In the genomic region with DNA sequence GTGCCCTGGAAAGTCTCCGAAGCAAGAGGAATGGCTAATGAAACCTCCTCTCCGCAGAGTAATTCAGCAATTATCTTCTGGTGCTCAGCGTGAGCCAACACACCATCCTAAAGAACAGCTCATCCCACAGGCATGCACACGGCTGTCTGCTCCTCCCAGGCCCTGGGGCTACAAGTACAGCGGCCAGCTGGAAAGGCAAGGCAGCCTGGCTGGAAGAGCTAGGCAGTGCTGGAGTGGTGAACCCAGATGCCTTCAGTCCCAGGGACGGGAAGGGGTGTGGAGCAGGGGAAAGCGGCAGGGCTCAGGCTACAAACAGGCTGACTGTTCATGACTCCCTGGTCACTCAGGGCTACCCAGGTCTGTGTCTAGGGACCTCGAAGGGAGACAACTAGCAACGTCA, we compare ENCODE assay signal across 9 mouse cellular contexts. TPM values are rescaled to one million over a fixed set of nuclear protein-coding genes. Genes with fewer than 3 reads are reported as not detected.
DNase-seq lines count a peak whose midpoint lies in the region; ATAC-seq lines count a peak whose summit lies in the region.
"Had no signal": no experiment of that assay in that cellular context is flagged by ENCODE, and none has a peak within 500 bp of the region (broad histone marks: within the 10 kb centered on the region; RNA-seq: fewer than 3 reads in every experiment).

No protein-coding gene starts in this region.

- no peak overlapping the region for H3K4me3 ChIP-seq in forebrain, embryonic 11.5 days (ENCODE audit: low read depth, low read length)
- no peak overlapping the region for H3K4me3 ChIP-seq in forebrain, embryonic 15.5 days
- no peak overlapping the region for H3K4me3 ChIP-seq in heart, embryonic 11.5 days (ENCODE audit: low read depth, low read length)
- no peak overlapping the region for H3K4me3 ChIP-seq in limb, embryonic 15.5 days
- H3K4me3 ChIP-seq in stomach, embryonic 16.5 days (replicated peaks; ENCODE audit: low read length), result no peak overlapping the region

- H3K27me3 ChIP-seq in forebrain, embryonic 11.5 days (ENCODE audit: control insufficient read depth, insufficient read depth, low read length), result no peaks in the 10 kb centered on the region
- H3K27me3 ChIP-seq in forebrain, embryonic 15.5 days, result no peaks in the 10 kb centered on the region
- H3K27me3 ChIP-seq in heart, embryonic 11.5 days (ENCODE audit: control insufficient read depth, insufficient read depth, low read length), result no peaks in the 10 kb centered on the region
- no peaks in the 10 kb centered on the region for H3K27me3 ChIP-seq in limb, embryonic 15.5 days
- H3K27me3 ChIP-seq in stomach, embryonic 16.5 days (ENCODE audit: control insufficient read depth, insufficient read depth, low read length), result no peaks in the 10 kb centered on the region

- peak overlapping the region; percentile 39; the same call in 1 of the 2 replicates for H3K27ac ChIP-seq in forebrain, embryonic 11.5 days (ENCODE audit: low read depth, low read length)
- no peak overlapping the region for H3K27ac ChIP-seq in forebrain, embryonic 15.5 days (replicated peaks)
- H3K27ac ChIP-seq in heart, embryonic 11.5 days (ENCODE audit: low read depth, low read length), result peak overlapping the region; percentile 66
- peak overlapping the region; percentile 78 for H3K27ac ChIP-seq in limb, embryonic 15.5 days
- peak overlapping the region; percentile 79 for H3K27ac ChIP-seq in stomach, embryonic 16.5 days (ENCODE audit: low read length)

- H3K4me1 ChIP-seq in forebrain, embryonic 11.5 days (replicated peaks; ENCODE audit: control insufficient read depth, insufficient read depth, low read length), result 0 out of 2 replicates have a peak, but pooled peaks cover 7% of the 10 kb centered on the region
- H3K4me1 ChIP-seq in forebrain, embryonic 15.5 days, result 0 out of 2 replicates have a peak, but pooled peaks cover 5% of the 10 kb centered on the region
- peaks cover 9% of the 10 kb centered on the region for H3K4me1 ChIP-seq in heart, embryonic 11.5 days (ENCODE audit: control insufficient read depth, insufficient read depth, low read length)
- peaks cover 17% of the 10 kb centered on the region for H3K4me1 ChIP-seq in limb, embryonic 15.5 days
- H3K4me1 ChIP-seq in stomach, embryonic 16.5 days (ENCODE audit: control insufficient read depth, insufficient read depth, low read length), result peaks cover 20% of the 10 kb centered on the region

- WGBS in forebrain, embryonic 11.5 days, result 66% methylated on average over 9 of the region's 9 CpGs
- 49% methylated on average over 9 of the region's 9 CpGs for WGBS in forebrain, embryonic 15.5 days
- 48% methylated on average over 9 of the region's 9 CpGs for WGBS in heart, embryonic 11.5 days (ENCODE audit: insufficient replicate concordance)
- 35% methylated on average over 9 of the region's 9 CpGs for WGBS in limb, embryonic 15.5 days
- 31% methylated on average over 9 of the region's 9 CpGs for WGBS in stomach, embryonic 16.5 days

- ATAC-seq in forebrain, embryonic 11.5 days (replicated peaks; ENCODE audit: low FRiP score), result no peak
- ATAC-seq in forebrain, embryonic 15.5 days (replicated peaks), result no peak; the same call in 1 of the 2 replicates
- 0 out of 2 replicates have a peak, but pooled peaks have one; percentile 41 for ATAC-seq in heart, embryonic 11.5 days (replicated peaks; ENCODE audit: insufficient number of reproducible peaks, low FRiP score, low TSS enrichment)
- peak; percentile 65 for ATAC-seq in limb, embryonic 15.5 days (ENCODE audit: insufficient number of reproducible peaks, low FRiP score, low TSS enrichment, low read depth)
- peak; percentile 68 for ATAC-seq in stomach, embryonic 16.5 days (ENCODE audit: insufficient read depth, low FRiP score)
- ATAC-seq in CD4-positive, CD25-positive, alpha-beta regulatory T cell, adult 4 months, result no peak

- H3K9me3 ChIP-seq in forebrain, embryonic 11.5 days (ENCODE audit: control insufficient read depth, low read length), result no peaks in the 10 kb centered on the region
- H3K9me3 ChIP-seq in forebrain, embryonic 15.5 days, result no peaks in the 10 kb centered on the region
- H3K9me3 ChIP-seq in heart, embryonic 11.5 days (replicated peaks; ENCODE audit: control insufficient read depth, low read length), result no peaks in the 10 kb centered on the region
- H3K9me3 ChIP-seq in limb, embryonic 15.5 days, result no peaks in the 10 kb centered on the region
- no peaks in the 10 kb centered on the region for H3K9me3 ChIP-seq in stomach, embryonic 16.5 days (replicated peaks; ENCODE audit: control insufficient read depth, low read length)
- H3K9me3 ChIP-seq: G1E had no signal

- H3K4me2 ChIP-seq in forebrain, embryonic 11.5 days (ENCODE audit: low read depth, low read length, severe bottlenecking), result no peak overlapping the region
- no peak overlapping the region for H3K4me2 ChIP-seq in forebrain, embryonic 15.5 days (replicated peaks)
- no peak overlapping the region for H3K4me2 ChIP-seq in heart, embryonic 11.5 days
- no peak overlapping the region for H3K4me2 ChIP-seq in limb, embryonic 15.5 days
- no peak overlapping the region for H3K4me2 ChIP-seq in stomach, embryonic 16.5 days (ENCODE audit: low read depth, low read length)

- DNase-seq in forebrain, embryonic 11.5 days (ENCODE audit: low spot score), result peak; percentile 66
- peak; percentile 70 for DNase-seq in brain, adult 2 months (ENCODE audit: low read depth, low spot score)
- DNase-seq in cerebellum, adult 9-11 months, result no peak

- H3K9ac ChIP-seq in forebrain, embryonic 11.5 days (ENCODE audit: low read length), result no peak overlapping the region; the same call in 1 of the 2 replicates
- H3K9ac ChIP-seq in forebrain, embryonic 15.5 days (replicated peaks), result no peak overlapping the region
- H3K9ac ChIP-seq in heart, embryonic 11.5 days (ENCODE audit: low read depth, low read length), result no peak overlapping the region
- H3K9ac ChIP-seq in limb, embryonic 15.5 days, result no peak overlapping the region
- peak overlapping the region; percentile 52 for H3K9ac ChIP-seq in stomach, embryonic 16.5 days (ENCODE audit: low read length)

- H3K36me3 ChIP-seq in forebrain, embryonic 11.5 days (ENCODE audit: control insufficient read depth, insufficient read depth, low read length), result 0 out of 2 replicates have a peak, but pooled peaks cover 6% of the 10 kb centered on the region
- peaks cover 15% of the 10 kb centered on the region for H3K36me3 ChIP-seq in forebrain, embryonic 15.5 days
- H3K36me3 ChIP-seq in heart, embryonic 11.5 days (ENCODE audit: control insufficient read depth, insufficient read depth, low read length), result peaks cover 5% of the 10 kb centered on the region
- peaks cover 28% of the 10 kb centered on the region for H3K36me3 ChIP-seq in limb, embryonic 15.5 days
- peaks cover 8% of the 10 kb centered on the region; the same call in 1 of the 2 replicates for H3K36me3 ChIP-seq in stomach, embryonic 16.5 days (ENCODE audit: control insufficient read depth, insufficient read depth, low read length)

RNA-seq across cellular contexts. Expression of gene Bag5, which starts 8.4 kb away (rescaled TPM):
- polyA plus RNA-seq in forebrain, embryonic 11.5 days (2014; fragmentation: Nextera tagmentation; extraction: Ambion mirVana), result 65.2 and 67.7 TPM in 2 replicates
- polyA plus RNA-seq in forebrain, embryonic 15.5 days (2015; fragmentation: Nextera tagmentation; extraction: Ambion mirVana), result 65.1 and 69.1 TPM in 2 replicates
- polyA plus RNA-seq in heart, embryonic 11.5 days (2014; fragmentation: Nextera tagmentation; extraction: Ambion mirVana), result 41.8 and 42.8 TPM in 2 replicates
- 69.4 and 71.2 TPM in 2 replicates for polyA plus RNA-seq in limb, embryonic 15.5 days (2015; fragmentation: Nextera tagmentation; extraction: Ambion mirVana)
- 49.3 and 51.6 TPM in 2 replicates for polyA plus RNA-seq in stomach, embryonic 16.5 days (2015; fragmentation: Nextera tagmentation; extraction: Ambion mirVana)
- polyA plus RNA-seq in CD4-positive, CD25-positive, alpha-beta regulatory T cell, adult 4 months (2017; shearing (Covaris generic)), result 10 to 100 TPM; 32.5 to 37.9 TPM

RNA-seq across cellular contexts. Expression of gene Apopt1, which starts 8.5 kb away (rescaled TPM):
- polyA plus RNA-seq in forebrain, embryonic 11.5 days (2014; fragmentation: Nextera tagmentation; extraction: Ambion mirVana), result 55.4 and 55.5 TPM in 2 replicates
- 48.2 and 48.7 TPM in 2 replicates for polyA plus RNA-seq in forebrain, embryonic 15.5 days (2015; fragmentation: Nextera tagmentation; extraction: Ambion mirVana)
- polyA plus RNA-seq in heart, embryonic 11.5 days (2014; fragmentation: Nextera tagmentation; extraction: Ambion mirVana), result 50.0 and 51.3 TPM in 2 replicates
- polyA plus RNA-seq in limb, embryonic 15.5 days (2015; fragmentation: Nextera tagmentation; extraction: Ambion mirVana), result 48.4 and 51.2 TPM in 2 replicates
- polyA plus RNA-seq in stomach, embryonic 16.5 days (2015; fragmentation: Nextera tagmentation; extraction: Ambion mirVana), result 43.0 and 47.0 TPM in 2 replicates
- 10 to 100 TPM; 69.2 to 69.5 TPM for polyA plus RNA-seq in CD4-positive, CD25-positive, alpha-beta regulatory T cell, adult 4 months (2017; shearing (Covaris generic))

RNA-seq across cellular contexts. Expression of gene Trmt61a, which starts 26.7 kb away (rescaled TPM):
- polyA plus RNA-seq in forebrain, embryonic 11.5 days (2014; fragmentation: Nextera tagmentation; extraction: Ambion mirVana), result 12.9 and 15.6 TPM in 2 replicates
- 10.6 and 12.0 TPM in 2 replicates for polyA plus RNA-seq in forebrain, embryonic 15.5 days (2015; fragmentation: Nextera tagmentation; extraction: Ambion mirVana)
- polyA plus RNA-seq in heart, embryonic 11.5 days (2014; fragmentation: Nextera tagmentation; extraction: Ambion mirVana), result 3.4 and 4.6 TPM in 2 replicates
- polyA plus RNA-seq in limb, embryonic 15.5 days (2015; fragmentation: Nextera tagmentation; extraction: Ambion mirVana), result 14.4 and 14.8 TPM in 2 replicates
- 9.7 and 10.4 TPM in 2 replicates for polyA plus RNA-seq in stomach, embryonic 16.5 days (2015; fragmentation: Nextera tagmentation; extraction: Ambion mirVana)
- polyA plus RNA-seq in CD4-positive, CD25-positive, alpha-beta regulatory T cell, adult 4 months (2017; shearing (Covaris generic)), result 1 to 10 TPM; 2.9 to 4.8 TPM

RNA-seq across cellular contexts. Expression of gene Ckb, which starts 32.5 kb away (rescaled TPM):
- polyA plus RNA-seq in forebrain, embryonic 11.5 days (2014; fragmentation: Nextera tagmentation; extraction: Ambion mirVana), result 2,325 and 2,523 TPM in 2 replicates
- 1,536 and 1,584 TPM in 2 replicates for polyA plus RNA-seq in forebrain, embryonic 15.5 days (2015; fragmentation: Nextera tagmentation; extraction: Ambion mirVana)
- polyA plus RNA-seq in heart, embryonic 11.5 days (2014; fragmentation: Nextera tagmentation; extraction: Ambion mirVana), result 454 and 458 TPM in 2 replicates
- 132 and 183 TPM in 2 replicates for polyA plus RNA-seq in limb, embryonic 15.5 days (2015; fragmentation: Nextera tagmentation; extraction: Ambion mirVana)
- 698 and 764 TPM in 2 replicates for polyA plus RNA-seq in stomach, embryonic 16.5 days (2015; fragmentation: Nextera tagmentation; extraction: Ambion mirVana)
- polyA plus RNA-seq in CD4-positive, CD25-positive, alpha-beta regulatory T cell, adult 4 months (2017; shearing (Covaris generic)), result 10 to 100 TPM; 24.1 to 30.0 TPM
- polyA plus RNA-seq: G1E had no signal

RNA-seq across cellular contexts. Expression of gene Klc1, which starts 54.0 kb away (rescaled TPM):
- polyA plus RNA-seq in forebrain, embryonic 11.5 days (2014; fragmentation: Nextera tagmentation; extraction: Ambion mirVana), result 226 and 247 TPM in 2 replicates
- polyA plus RNA-seq in forebrain, embryonic 15.5 days (2015; fragmentation: Nextera tagmentation; extraction: Ambion mirVana), result 430 and 440 TPM in 2 replicates
- polyA plus RNA-seq in heart, embryonic 11.5 days (2014; fragmentation: Nextera tagmentation; extraction: Ambion mirVana), result 94.9 and 101 TPM in 2 replicates
- polyA plus RNA-seq in limb, embryonic 15.5 days (2015; fragmentation: Nextera tagmentation; extraction: Ambion mirVana), result 107 and 121 TPM in 2 replicates
- polyA plus RNA-seq in stomach, embryonic 16.5 days (2015; fragmentation: Nextera tagmentation; extraction: Ambion mirVana), result 90.8 and 96.1 TPM in 2 replicates
- 10 to 100 TPM; 17.8 to 20.6 TPM for polyA plus RNA-seq in CD4-positive, CD25-positive, alpha-beta regulatory T cell, adult 4 months (2017; shearing (Covaris generic))

Comparison
In these comparisons a context has a peak if more than half of its experiments do, and no peak if none do; other contexts are left out.
1. ATAC-seq: peak in heart, embryonic 11.5 days (single experiment), limb, embryonic 15.5 days (single experiment) and stomach, embryonic 16.5 days (single experiment); none in forebrain, embryonic 11.5 days (single experiment), forebrain, embryonic 15.5 days (single experiment) and CD4-positive, CD25-positive, alpha-beta regulatory T cell, adult 4 months (single experiment).